7 mouse cellular contexts compared by ENCODE assay signal in the genomic region with DNA sequence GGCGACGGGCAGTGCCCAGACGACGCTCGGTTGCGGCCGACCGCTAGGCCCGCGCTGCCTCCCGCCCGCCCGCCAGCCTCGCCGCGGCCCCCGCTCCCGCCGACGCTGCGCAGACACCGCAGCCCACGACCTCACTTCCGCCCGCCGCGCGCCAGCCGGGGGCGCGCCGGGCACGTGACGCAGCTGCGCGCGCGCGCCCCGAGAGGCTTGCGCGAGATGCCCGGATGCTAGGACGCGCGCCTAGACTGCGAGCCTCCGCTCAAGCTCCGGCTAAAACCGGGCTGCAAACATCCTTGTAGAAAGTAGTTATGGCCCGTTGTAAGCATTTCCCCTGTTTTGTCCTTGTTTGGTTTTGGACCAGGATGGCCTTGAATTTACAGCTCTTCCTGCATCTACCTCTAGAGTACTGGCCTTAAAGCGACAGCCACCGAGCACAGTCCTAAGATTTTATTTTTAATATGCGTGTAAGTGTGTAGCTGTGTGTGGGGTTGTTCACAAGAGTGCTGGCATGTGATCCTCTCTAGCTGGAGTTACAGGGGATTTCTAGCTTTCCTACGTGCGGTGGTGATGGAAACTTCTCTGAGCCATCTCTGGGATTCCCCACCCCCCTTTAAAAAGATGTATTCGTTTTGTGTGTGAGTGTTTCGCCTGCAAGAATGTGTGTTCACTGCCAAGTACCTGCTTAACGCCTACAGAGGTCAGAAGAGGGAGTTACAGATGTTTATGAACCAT. TPM values are rescaled to one million over a fixed set of nuclear protein-coding genes. Genes with fewer than 3 reads are reported as not detected.
DNase-seq lines count a peak whose midpoint lies in the region; ATAC-seq lines count a peak whose summit lies in the region.

TSS of gene Fam168b (minus strand) at position 179 of the 732 bp plus-strand sequence.

- peak; percentile 61 for ATAC-seq in granulocyte monocyte progenitor cell, adult 5-6 weeks (replicated peaks; ENCODE audit: poor library complexity, severe bottlenecking)
- ATAC-seq in midbrain, embryonic 13.5 days = peak; percentile 94

- no peaks in the 10 kb centered on the region for H3K27me3 ChIP-seq in embryonic facial prominence, embryonic 10.5 days (replicated peaks; ENCODE audit: low read depth, poor library complexity, severe bottlenecking)
- H3K27me3 ChIP-seq in limb, embryonic 10.5 days (ENCODE audit: low read depth, poor library complexity, severe bottlenecking) = no peaks in the 10 kb centered on the region
- H3K27me3 ChIP-seq in midbrain, embryonic 13.5 days = no peaks in the 10 kb centered on the region

- peak within 1 kb of the TSS; percentile 91 for H3K4me2 ChIP-seq in midbrain, embryonic 13.5 days (replicated peaks)

- H3K9me3 ChIP-seq in embryonic facial prominence, embryonic 10.5 days = no peaks in the 10 kb centered on the region
- H3K9me3 ChIP-seq in limb, embryonic 10.5 days (replicated peaks) = no peaks in the 10 kb centered on the region
- no peaks in the 10 kb centered on the region for H3K9me3 ChIP-seq in midbrain, embryonic 13.5 days

- H3K27ac ChIP-seq in embryonic facial prominence, embryonic 10.5 days (replicated peaks) = peak within 1 kb of the TSS; percentile 97
- H3K27ac ChIP-seq in limb, embryonic 10.5 days = peak within 1 kb of the TSS; percentile 98
- H3K27ac ChIP-seq in midbrain, embryonic 13.5 days = peak within 1 kb of the TSS; percentile 97

- peak within 1 kb of the TSS; percentile 93 for H3K9ac ChIP-seq in midbrain, embryonic 13.5 days (replicated peaks)

- DNase-seq in adrenal gland, postnatal 10 days = peak; percentile 91
- peak; percentile 93 for DNase-seq in embryonic facial prominence, embryonic 10.5 days (ENCODE audit: low spot score)
- DNase-seq in kidney, adult 11 months = peak; percentile 84
- peak; percentile 94 for DNase-seq in limb, embryonic 10.5 days (ENCODE audit: low spot score)
- peak; percentile 82 for DNase-seq in spleen, adult 12 weeks (ENCODE audit: low spot score)

- peaks cover 35% of the 10 kb centered on the region for H3K4me1 ChIP-seq in embryonic facial prominence, embryonic 10.5 days
- peaks cover 23% of the 10 kb centered on the region for H3K4me1 ChIP-seq in limb, embryonic 10.5 days
- H3K4me1 ChIP-seq in midbrain, embryonic 13.5 days (replicated peaks) = peaks cover 39% of the 10 kb centered on the region

- H3K36me3 ChIP-seq in embryonic facial prominence, embryonic 10.5 days (replicated peaks) = peaks cover 18% of the 10 kb centered on the region
- peaks cover 10% of the 10 kb centered on the region for H3K36me3 ChIP-seq in limb, embryonic 10.5 days
- peaks cover 4% of the 10 kb centered on the region; the same call in 1 of the 2 replicates for H3K36me3 ChIP-seq in midbrain, embryonic 13.5 days

- WGBS in embryonic facial prominence, embryonic 10.5 days = 3% methylated on average over 55 of the region's 59 CpGs
- 2% methylated on average over 58 of the region's 59 CpGs for WGBS in limb, embryonic 10.5 days
- under 1% methylated on average over 58 of the region's 59 CpGs for WGBS in midbrain, embryonic 13.5 days

- H3K4me3 ChIP-seq in embryonic facial prominence, embryonic 10.5 days = peak within 1 kb of the TSS; percentile 77
- peak within 1 kb of the TSS; percentile 74 for H3K4me3 ChIP-seq in limb, embryonic 10.5 days
- peak within 1 kb of the TSS; percentile 70 for H3K4me3 ChIP-seq in midbrain, embryonic 13.5 days (replicated peaks)

RNA-seq across cellular contexts. Expression of gene Fam168b, which starts in this region (rescaled TPM):
- 100 to 1,000 TPM; 115 to 121 TPM for total RNA-seq in adrenal gland, postnatal 10 days (2021)
- polyA plus RNA-seq in embryonic facial prominence, embryonic 10.5 days (2016; fragmentation: Nextera tagmentation; extraction: Ambion mirVana) = 115 and 119 TPM in 2 replicates
- 45.7 and 55.5 TPM in 2 replicates for total RNA-seq in granulocyte monocyte progenitor cell, adult 5-6 weeks (2014; fragmentation: Nextera tagmentation)
- 54.2 and 59.6 TPM in 2 replicates for total RNA-seq in granulocyte monocyte progenitor cell, adult 5-6 weeks (2017)
- 119 and 135 TPM in 2 replicates for polyA plus RNA-seq in limb, embryonic 10.5 days (2016; fragmentation: Nextera tagmentation; extraction: Ambion mirVana)
- 131 and 143 TPM in 2 replicates for polyA plus RNA-seq in midbrain, embryonic 13.5 days (2015; fragmentation: Nextera tagmentation; extraction: Ambion mirVana)

Comparison
In these comparisons a context has a peak if more than half of its experiments do, and no peak if none do; other contexts are left out.
1. Peak in every context shown above with its lines: DNase-seq, ATAC-seq, H3K4me3 ChIP-seq and H3K27ac ChIP-seq.